Mouse (Mus musculus): Measurements from ENCODE around the gene Nos1ap.

Nos1ap gene

GRCm38 (mm10) chr1:170546297-170546696 lies 43.4 kb downstream of the Nos1ap start:
- no peak for DNase-seq (ENCODE audit: low read depth)

GRCm38 (mm10) chr1:170545286-170545685 lies 44.4 kb downstream of the Nos1ap start:
- no peak for DNase-seq (ENCODE audit: low read depth)

DNA sequence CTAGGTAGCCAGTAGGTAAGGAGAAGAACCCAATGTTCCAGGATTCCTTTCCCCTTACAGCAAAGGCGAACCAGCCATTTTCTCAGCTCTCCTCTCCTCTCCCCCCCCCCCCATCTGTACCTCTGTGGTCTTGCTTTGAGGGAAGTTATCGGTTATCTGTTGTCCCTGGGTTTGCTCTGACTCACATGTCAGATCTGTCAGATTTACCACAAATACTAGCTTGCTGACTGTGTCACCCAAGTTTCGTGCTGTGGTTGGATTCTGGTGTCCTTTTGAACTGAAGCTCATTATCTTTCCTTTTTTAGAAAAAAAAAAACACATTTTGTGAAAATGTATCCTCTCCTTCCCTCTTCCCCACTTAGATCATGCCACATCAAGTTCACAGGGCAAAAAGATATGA lies 50.2 kb downstream of the Nos1ap start:
- peak; percentile 53 for DNase-seq (ENCODE audit: low read depth)

- DNase-seq (ENCODE audit: low read depth) = no peak
Observed at GRCm38 (mm10) chr1:170538481-170539061, 51.1 kb downstream of the Nos1ap start.

- DNase-seq (ENCODE audit: low read depth) = no peak
Observed at GRCm38 (mm10) chr1:170536344-170536743, 53.3 kb downstream of the Nos1ap start.

DNA sequence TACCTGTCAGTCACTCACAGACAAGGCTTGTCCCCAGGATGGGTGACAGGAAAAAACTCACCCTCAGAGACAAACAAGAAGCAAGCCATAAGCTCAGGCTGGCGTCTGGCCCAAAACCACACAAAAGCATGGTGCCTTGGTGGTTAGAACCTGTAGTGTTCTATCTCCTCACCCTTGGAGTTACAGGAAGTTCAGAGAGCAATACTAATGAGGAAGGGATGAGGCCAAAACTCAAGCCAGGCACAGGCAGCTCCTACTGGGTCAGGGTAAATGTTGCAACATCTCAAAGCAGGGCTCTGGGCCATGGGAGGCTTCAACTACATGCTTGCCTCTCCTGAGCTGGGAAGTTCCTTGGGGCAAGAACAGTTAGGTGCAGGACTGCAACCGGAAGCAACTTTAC lies 54.4 kb downstream of the Nos1ap start:
- no peak for DNase-seq (ENCODE audit: low read depth)

GRCm38 (mm10) chr1:170531286-170531685 lies 58.4 kb downstream of the Nos1ap start:
- no peak for DNase-seq (ENCODE audit: low read depth)

DNA sequence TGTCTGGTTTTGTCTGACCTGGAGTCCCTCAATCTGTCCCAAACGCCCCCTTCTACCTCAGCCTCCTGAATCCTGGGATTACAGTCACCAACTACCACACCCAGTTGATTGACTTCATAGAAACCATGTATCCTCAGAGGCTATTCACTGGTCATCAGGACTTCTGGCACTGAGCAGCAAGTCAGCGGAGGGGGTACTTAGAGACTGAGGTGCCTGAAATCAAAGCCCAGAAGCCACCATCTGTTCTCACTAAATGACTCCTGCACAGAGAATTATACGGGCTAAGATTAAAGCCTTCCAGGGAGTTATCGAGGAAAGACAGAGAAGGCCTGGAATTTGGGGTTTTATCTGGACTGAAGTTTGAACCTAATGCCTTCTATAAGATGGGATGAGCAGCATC lies 59.2 kb downstream of the Nos1ap start:
- no peak for DNase-seq (ENCODE audit: low read depth)

DNA sequence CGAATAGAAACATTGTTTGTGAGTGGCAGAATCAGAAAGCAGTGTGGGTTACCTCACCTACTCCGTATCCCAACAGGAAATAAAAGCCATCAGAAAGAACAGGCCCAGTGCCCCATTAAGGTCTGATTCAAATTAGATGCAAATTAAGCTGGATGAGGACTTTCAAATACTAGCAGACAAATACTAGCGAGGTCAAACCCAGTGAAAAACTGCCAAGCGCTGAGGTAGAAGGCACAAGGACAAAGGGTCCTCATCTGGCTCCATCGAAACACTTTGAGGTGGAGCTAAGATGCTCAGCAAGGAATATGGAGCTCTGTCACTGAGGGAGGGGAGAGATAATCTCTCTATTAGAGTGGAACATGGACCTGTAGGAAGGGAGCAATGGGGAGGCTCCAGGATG lies 66.8 kb downstream of the Nos1ap start:
- DNase-seq (ENCODE audit: low read depth) = no peak

DNA sequence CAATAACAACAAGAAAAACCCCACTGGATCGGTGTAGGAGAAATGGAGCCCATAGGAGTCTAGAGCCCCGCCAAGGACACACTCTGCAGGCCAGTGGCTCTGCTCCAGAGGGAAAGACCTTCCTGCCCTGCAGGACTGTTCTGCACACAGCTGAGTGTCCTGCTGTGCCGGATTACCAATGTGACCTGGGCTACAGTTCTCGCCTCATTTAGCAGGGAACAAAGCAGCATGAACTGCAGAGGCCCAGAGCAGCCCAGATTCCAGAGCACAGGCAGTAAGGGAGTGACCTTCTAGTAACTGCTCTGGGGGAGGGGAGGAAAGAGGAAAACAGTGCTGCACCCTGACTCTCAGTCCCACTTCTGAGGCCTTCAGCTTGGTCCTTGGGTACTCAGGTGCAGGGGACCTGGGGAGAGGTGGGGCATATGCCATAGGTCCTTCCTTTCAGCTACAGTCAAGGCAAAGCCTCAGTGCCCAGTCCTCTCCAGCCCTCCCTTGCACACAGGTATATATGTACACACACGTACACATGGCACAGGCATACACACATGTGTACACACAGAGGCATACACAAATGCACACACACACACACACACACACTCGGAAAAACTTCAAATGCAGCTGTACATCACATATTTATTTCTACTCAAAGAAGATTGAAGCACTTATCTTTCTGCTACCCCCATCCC lies 68.0 kb downstream of the Nos1ap start:
- DNase-seq (ENCODE audit: low read depth) = no peak

- no peak for DNase-seq (ENCODE audit: low read depth)
Observed at GRCm38 (mm10) chr1:170520206-170520605, 69.5 kb downstream of the Nos1ap start.

DNA sequence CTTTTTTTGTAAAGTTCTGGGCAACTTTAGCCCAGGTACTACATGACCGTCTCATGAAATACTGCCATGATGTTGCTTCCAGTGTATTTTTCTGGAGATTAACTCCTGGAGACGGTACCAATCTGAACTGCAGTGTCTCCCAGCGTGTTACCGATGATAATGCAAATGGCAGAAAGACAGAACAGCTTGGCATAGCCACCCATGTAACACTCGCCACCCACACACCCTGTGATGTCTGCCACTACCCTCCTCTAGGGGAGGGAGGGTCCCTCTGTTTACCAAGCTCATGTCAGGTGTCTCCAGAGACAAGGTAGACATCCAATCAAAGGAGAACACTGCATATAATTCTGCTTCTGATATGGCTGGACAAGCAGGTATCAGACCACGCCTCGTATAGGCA lies 70.0 kb downstream of the Nos1ap start:
- no peak for DNase-seq (ENCODE audit: low read depth)

DNA sequence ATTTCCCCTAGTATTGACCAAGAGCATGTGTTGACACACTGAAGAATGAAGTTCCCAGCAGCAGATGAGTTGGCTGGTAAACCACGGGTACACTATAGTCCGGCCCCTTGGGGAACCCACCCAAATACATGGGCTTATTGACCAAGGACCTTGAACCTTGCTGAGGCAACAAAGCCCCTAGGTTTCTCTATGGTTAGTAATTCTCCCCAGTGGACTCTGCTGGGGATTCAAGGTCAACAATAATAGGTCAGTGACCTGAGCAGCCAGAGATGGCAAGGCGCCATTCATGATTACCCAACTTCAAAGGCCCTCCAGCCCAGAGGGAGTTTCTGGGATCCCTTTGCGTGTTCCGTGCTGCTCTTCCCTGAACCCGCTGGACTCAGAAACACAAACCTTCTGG lies 73.5 kb downstream of the Nos1ap start:
- DNase-seq (ENCODE audit: low read depth) = no peak

DNA sequence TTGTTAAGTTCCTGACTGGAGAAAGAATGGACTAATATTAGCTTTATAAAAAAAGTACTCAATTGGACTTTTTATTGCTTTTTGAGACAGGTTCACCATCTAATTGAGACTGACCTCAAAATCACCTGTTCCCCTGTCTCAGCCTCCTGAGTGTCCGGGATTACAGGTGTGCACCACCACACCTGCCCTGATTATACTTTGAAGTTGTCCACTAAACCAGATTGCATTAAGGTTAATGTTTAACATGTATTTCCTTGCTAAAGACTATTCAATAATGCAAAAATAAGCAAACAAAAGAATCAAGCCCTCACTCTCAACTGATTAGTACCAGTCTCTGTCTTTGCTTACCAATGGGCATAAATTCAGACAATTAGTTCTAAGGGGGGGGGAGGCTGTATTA lies 74.2 kb downstream of the Nos1ap start:
- DNase-seq (ENCODE audit: low read depth) = no peak

DNA sequence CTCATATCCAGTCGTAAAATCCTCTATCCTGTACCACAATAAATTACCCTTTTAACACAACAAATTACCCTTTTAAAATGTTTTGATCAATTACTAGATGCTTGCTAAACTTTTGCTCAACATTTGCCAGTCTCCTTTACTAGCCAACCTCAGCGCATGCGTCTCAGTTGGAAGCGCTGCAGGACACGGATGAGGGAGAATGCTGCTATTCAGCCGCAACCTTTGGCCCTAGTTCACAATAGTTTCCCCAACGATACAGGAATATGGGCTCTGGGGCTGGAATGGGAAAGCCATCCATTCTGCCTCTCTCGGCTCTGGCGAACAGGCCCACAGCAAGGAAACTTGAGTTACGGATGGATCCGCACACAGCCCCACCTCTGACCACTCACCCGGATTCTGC lies 75.4 kb downstream of the Nos1ap start:
- no peak for DNase-seq (ENCODE audit: low read depth)

- no peak for DNase-seq (ENCODE audit: low read depth)
Observed at GRCm38 (mm10) chr1:170512429-170513097, 77.1 kb downstream of the Nos1ap start.

GRCm38 (mm10) chr1:170510595-170511240 lies 78.9 kb downstream of the Nos1ap start:
- DNase-seq (ENCODE audit: low read depth) = peak; percentile 16

GRCm38 (mm10) chr1:170506309-170506708 lies 83.4 kb downstream of the Nos1ap start:
- DNase-seq (ENCODE audit: low read depth) = no peak

DNA sequence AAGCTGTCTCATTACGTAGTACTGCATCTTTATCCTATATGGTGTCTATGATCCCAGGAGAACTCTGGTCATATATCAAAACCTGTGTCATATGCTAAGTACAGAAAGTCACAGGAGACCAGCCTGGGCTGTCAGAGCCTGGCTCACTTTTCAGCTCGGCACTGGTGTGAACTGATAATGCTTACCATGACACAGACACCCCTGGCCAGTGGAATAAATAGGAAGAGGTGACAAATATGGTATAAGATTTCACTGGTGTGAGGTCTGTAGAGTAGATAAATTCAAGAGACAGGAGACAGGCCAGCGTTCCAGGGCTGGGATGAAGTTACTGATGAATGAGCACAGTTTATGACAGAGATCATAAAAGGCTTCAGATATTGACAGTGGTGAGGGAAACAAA lies 84.6 kb downstream of the Nos1ap start:
- DNase-seq (ENCODE audit: low read depth) = no peak

DNA sequence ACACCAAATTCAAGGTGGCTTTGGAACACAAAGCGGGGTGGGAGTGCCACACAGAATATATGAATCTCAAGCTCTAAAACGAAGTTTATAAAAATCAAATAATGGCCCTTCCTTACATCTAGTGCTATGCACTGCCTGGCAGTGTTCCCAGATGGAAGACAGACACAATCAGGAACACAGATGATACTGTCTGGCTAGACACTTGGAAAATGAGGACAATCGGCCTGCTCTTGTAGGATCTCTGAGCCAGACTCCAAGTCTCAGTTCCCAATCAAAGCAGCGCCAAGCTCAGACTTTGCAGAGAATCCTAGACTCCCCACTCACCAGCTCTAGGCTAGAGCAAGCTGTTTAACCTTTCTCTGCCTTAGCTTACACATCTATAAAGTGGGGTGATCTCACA lies 85.3 kb downstream of the Nos1ap start:
- DNase-seq (ENCODE audit: low read depth) = no peak

DNA sequence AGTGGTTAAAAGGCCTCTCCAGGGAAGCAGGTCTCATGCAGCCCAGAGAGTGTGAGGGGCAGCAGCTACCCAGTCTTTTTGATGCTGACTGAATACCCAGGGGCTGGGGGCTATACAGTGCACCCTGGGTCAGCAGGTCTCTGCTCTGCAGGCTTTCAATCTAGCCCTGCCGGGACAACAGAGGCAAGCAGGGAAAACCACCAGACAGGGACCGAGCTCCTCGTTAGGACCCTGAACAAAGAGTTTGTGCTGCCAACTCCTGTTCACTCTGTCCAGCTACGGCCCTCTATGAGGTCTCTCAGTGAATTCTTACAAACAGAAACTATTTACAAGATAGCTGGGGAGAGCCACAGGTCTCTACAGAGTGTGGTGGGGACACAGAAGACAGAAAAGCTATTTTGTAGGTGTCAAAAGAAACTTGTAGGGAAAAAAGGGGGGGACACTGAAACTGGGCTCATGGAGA lies 86.4 kb downstream of the Nos1ap start:
- no peak for DNase-seq (ENCODE audit: low read depth)

DNA sequence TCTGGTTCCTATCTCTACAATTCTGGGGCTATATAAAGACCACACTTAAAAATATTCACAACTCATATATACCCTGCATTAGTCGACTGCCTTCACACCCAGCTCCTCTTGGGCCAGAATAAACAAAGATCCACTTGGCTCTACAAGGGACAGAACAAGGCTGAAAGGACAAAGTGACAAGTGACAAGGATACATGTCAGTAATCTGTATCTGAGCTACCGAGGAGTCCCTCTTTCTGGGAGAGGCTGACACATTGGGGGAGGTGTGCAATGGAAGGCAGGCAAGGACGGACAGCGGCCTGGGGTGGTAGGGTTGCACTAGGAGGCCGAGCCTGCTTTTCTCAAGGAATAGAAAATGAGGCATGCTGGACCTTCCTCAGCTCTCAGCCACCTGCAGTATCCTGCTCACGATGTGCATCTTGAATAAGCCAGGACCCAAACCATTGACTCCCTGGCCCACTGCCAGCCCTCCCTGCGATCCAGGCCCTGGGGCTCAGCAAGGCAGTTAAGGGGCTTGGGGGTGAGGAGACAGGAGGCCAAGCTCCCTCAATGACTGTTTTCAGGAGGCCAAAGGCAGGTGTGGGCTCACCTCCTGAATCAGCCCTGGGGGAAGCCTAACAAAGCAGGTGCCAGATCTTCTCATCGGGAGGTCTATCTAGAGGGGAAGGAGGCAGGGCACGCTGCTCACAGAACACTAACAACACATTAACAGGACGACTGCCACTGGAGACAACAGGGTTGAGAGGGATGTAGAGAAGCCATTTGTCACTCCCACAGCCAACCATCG lies 87.0 kb downstream of the Nos1ap start:
- DNase-seq (ENCODE audit: low read depth) = no peak
